Mouse (Mus musculus): ENCODE data around the gene Lat.
"Not testable (repeated sequence)": the region's sequence is repeated elsewhere in the genome, so short reads cannot be mapped to it uniquely, and the experiment has no call there.

Lat gene

DNA sequence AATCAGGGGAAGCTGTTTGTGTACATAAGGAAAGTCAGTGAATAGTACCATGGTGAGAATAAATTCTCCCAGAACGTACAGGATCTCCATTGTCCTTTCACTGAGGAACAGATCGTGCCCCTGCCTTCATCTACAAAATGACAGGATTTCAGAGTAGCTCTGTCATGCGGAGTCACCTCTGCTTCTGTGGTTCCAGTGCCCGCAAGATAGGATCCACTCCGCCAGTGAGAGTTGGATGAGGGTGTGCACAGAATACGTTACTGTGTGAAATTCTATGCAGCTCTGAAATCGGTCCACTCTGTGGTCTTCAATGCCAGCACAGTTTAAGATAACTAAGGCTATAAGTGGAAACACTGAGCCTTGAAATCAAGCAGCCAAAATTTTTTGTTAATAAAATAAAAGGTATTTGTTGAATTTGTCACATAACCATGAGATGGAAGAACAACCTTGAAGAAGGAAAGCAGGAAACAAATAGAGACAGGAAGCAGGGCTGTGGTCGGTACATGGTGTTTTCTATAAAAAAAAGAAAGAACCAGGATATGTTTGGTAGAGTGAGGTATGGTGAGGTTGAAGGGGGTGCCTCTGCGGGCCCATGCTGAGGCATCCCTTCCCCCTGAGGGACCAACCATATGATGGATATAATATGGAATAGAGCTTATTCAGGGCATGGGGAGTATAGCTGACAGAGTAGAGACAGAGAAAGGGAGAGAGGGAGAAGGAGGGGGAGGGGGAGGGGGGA is 39.3 kb downstream of the Lat start:
- DNase-seq, result no peak

DNA sequence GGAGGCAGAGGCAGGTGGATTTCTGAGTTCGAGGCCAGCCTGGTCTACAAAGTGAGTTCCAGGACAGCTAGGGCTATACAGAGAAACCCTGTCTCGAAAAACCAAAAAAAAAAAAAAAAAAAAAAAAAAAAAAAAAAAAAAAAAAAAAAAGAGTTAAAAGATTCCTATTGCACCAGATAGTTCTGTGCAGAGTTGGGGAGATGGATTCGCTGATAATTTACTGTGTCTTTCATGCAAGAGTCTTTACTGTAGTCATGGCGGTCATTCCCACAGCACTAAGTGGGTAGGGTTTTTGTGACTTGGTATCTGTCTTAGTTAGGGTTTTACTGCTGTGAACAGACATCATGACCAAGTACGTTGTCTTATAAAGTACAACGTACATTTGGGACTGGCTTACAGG is 40.5 kb downstream of the Lat start:
- DNase-seq, result not testable (repeated sequence)

DNA sequence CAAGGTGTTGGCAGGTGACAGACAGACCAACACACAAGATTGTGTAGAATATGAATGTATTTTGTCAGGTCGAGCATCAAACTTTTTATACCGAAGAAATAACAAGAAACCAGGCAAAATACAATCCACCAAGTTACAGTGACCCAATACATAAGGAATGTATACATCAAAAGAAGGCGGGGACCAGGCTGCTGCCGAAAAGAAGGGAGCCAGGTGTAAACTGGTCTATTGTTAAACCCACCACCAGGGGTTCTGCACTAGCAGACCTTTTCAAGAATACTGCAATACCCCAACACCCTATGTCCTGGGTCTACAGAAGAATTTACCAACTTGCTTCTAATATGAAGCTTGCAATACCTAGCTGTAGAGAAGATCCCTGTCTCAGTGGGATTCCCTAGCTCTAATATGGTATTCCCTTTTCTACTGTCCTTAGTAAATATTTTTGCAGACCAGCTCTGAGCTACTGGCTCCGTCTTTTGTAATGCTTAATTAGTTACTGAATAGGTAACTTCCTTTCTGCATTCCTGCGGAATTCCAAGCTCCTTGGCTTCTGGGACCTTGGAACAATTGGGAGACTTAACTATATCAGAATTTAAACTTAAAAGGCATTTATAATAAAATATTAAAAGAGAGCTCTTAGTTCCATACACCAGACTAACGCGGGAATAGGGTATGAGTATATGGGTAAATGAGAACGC is 43.6 kb downstream of the Lat start:
- DNase-seq, result not testable (repeated sequence)

DNA sequence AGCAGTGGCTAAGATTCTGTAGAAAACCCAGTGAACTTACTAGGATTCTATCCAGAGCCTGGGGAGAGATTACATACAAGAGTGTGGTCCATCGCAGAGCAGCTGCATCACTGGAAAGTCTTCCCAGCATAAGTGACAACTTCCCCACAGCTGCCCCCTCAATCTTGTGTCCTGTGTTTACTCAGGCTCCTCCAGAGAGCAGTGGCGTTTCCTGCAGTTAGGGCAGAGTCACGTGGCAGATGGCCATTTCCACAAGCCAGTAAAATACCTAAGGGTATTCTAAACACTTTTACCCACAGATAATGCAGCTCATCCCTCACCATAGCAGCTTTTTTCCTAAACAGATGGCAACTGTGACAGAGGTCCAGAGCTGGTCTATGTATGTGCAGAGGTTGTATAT is 44.6 kb downstream of the Lat start:
- DNase-seq, result no peak

DNA sequence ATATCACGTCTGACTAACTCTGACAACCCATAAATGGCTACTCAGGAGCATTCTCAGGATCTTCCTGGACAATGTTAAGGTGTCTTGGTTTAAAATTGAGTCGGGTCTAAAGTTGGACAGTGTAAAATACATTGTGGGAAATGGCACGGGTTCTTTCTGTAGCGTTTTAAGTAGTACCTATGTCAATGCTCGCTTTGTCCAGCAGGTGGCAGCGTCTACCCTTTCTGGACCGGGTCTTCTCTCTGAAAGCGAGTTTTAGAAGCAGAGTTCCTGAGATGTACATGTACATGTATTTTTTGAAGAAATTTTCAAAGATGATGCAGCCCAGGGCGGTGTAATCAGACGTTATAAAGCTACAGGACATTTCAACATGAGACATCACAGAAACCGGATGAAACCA is 45.6 kb downstream of the Lat start:
- DNase-seq, result peak; percentile 52

DNA sequence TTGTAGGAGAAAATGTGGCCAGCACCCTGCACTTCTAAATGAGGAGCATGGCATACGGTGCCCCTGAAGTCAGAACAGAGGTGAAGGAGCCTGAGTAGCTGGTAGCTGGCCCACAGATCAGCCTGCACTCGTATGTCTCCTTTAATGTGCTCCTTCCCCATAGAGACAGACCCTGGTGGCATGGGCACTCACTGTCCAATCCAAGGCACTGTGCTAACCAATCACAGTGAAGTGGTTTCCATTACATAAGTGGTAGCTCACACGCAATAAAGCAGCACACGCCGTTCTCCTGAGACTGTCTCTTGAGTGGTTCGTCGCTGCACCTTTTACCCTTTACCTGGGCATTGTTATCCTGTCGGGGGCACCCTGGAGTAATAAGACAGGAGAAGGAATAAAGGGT is 55.1 kb downstream of the Lat start:
- no peak for DNase-seq

All from cerebellum, adult 11-12 months (tissue).